Mouse (Mus musculus) kidney, embryonic 15.5 days (tissue): ENCODE results near the gene Jak1. TPM values are rescaled to one million over a fixed set of nuclear protein-coding genes. Genes with fewer than 3 reads are reported as not detected.

ENCODE experiments used
- ATAC-seq: fragments of 200-750 bp; cut with Nextera tagmentation; replicated peaks from 2 replicates; pipeline ENCODE4 v1.8.0; 2017; ENCODE audit warnings: moderate TSS enrichment; ENCODE audit not compliant: low FRiP score
- H3K27ac ChIP-seq: fragments of 300-500 bp; sonication (generic); 2 replicates; pipeline ENCODE4 v1.5.1; 2015; ENCODE audit warnings: mild to moderate bottlenecking, inconsistent platforms
- H3K27me3 ChIP-seq: fragments of 300-500 bp; sonication (generic); 2 replicates; pipeline ENCODE4 v1.6.1; 2015; ENCODE audit warnings: inconsistent platforms
- H3K36me3 ChIP-seq: fragments of 300-500 bp; sonication (generic); 2 replicates; pipeline ENCODE4 v1.6.1; 2015; ENCODE audit warnings: inconsistent platforms
- H3K4me1 ChIP-seq: fragments of 300-500 bp; sonication (generic); 2 replicates; pipeline ENCODE4 v1.6.1; 2015; ENCODE audit warnings: inconsistent platforms
- H3K4me2 ChIP-seq: fragments of 300-500 bp; sonication (generic); 2 replicates; pipeline ENCODE4 v1.6.1; 2015; ENCODE audit warnings: moderate library complexity, mild to moderate bottlenecking, inconsistent platforms
- H3K4me3 ChIP-seq: fragments of 300-500 bp; sonication (generic); replicated peaks from 2 replicates; pipeline ENCODE4 v1.5.1; 2015; ENCODE audit warnings: mild to moderate bottlenecking, inconsistent platforms
- H3K9ac ChIP-seq: fragments of 300-500 bp; sonication (generic); 2 replicates; pipeline ENCODE4 v1.6.1; 2015; ENCODE audit warnings: mild to moderate bottlenecking, inconsistent platforms
- H3K9me3 ChIP-seq: fragments of 300-500 bp; sonication (generic); replicated peaks from 2 replicates; pipeline ENCODE4 v1.6.1; 2016; ENCODE audit warnings: inconsistent platforms
- WGBS: fragments of 180-500 bp; shearing (Covaris S2); methylation state at CpG from one replicate; pipeline ENCODE4 v1.1.7; 2015; ENCODE audit warnings: mixed read lengths; 5-methylcytosine and 5-hydroxymethylcytosine counted together
- polyA plus RNA-seq: library from polyadenylated mRNA; unstranded; fragments of >200 nt; fragmentation: Nextera tagmentation; extraction: Ambion mirVana; gene quantifications from 2 replicates; pipeline ENCODE4 v1.2.1, GENCODE M21; 2015

Jak1 gene
- polyA plus RNA-seq, 1 experiment from 2014 or later, result 88.2 TPM

DNA sequence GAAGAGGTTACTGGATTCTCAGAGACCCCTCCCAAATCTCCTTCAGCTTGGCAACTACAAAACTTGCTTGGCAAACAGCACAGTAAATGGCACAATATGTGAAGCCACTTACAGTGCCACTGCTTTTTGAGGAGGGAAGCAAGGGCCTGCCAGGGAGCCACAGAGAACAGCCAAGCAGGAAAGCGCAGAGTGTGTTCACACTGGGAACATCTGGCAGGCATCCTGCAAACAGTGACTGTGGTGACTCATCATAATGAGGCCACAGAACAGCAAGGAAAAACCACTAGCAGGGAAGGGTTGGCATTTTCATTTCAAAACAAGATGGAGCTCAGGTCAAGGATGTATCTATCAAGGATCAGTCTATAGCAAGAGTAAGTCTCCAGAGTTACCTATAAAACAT is 30.8 kb downstream of the Jak1 start:
- H3K9me3 ChIP-seq, result no peaks in the 10 kb centered on the region
- no peak for ATAC-seq
- WGBS, result 57% methylated on average over 1 of the region's 1 CpGs
- H3K36me3 ChIP-seq, result no peaks in the 10 kb centered on the region
- no peak overlapping the region for H3K9ac ChIP-seq
- H3K4me3 ChIP-seq, result no peak overlapping the region
- no peaks in the 10 kb centered on the region for H3K27me3 ChIP-seq
- H3K4me1 ChIP-seq, result peaks cover 22% of the 10 kb centered on the region
- H3K27ac ChIP-seq, result 0 out of 2 replicates have a peak overlapping the region, but pooled peaks have one; percentile 41
- H3K4me2 ChIP-seq, result no peak overlapping the region

DNA sequence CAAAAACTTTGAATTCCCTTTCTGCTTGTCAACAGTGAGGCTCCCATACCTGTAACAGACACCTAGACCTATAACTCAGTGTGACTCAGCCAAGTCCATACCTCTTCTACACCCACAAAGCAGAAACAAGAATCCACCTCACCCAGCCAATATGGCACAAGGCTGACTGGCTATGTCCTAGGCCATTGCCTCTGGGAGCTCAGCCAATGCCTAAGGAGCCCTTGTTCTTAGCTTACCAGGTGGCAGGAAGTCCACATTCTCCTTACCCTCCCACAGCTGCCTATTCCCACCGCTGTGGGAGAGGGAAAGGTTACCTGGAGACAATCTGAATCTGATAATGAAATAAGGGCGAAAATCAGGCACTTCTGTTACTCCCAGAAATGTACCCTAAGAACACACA is 34.5 kb downstream of the Jak1 start:
- Histone ChIP-seq H3K9me3 (0 out of 2 replicates have a peak, but pooled peaks cover 6% of the 10 kb centered on the region), H3K4me1 (peaks cover 39% of the 10 kb centered on the region), H3K27me3 (no peaks in the 10 kb centered on the region), H3K36me3 (no peaks in the 10 kb centered on the region), H3K9ac (no peak overlapping the region), H3K27ac (no peak overlapping the region), H3K4me3 (no peak overlapping the region), H3K4me2 (no peak overlapping the region)
- ATAC-seq, result no peak
- 93% methylated on average over 2 of the region's 2 CpGs for WGBS

DNA sequence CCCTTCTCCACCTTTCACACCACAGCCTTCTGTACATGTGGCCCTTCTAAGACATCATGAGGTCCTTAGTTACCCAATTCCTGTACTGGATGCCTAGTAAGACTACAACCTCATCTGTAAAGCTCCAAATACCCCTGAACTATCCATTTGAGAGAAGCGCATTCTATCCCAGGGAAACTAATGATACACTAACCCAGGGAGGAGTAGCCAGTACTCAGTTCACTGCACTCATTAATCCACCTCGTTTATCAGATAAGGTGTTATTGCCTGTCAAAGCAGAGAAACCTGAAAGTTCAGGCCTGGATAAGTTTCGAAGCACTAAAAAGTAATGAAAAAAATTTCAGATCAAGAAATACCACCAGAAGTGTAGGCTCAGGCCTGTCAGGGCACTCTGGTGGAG is 37.7 kb downstream of the Jak1 start:
- 45% methylated on average over 3 of the region's 3 CpGs for WGBS
- Histone ChIP-seq H3K4me3 (no peak overlapping the region), H3K4me2 (no peak overlapping the region)

DNA sequence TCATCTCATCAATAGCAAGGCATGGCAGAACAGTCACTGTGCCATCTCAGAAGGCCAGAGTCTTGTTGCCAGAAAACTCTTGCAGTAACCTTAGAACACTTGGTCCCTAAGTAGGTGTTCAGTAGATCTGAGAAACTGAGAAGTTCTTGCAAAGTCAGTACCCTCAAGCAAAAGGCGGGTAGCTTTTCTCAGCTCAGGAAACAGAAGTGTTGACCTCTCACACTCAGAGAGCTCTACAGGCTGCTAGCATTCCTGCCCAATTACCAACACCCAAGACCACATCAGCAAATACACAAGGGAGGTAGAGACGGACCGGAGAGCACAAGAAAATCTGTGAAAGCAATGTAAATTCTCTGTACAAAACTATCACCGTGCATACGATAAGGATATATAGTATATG is 39.1 kb downstream of the Jak1 start:
- Histone ChIP-seq H3K27ac (no peak overlapping the region), H3K9me3 (0 out of 2 replicates have a peak, but pooled peaks cover 6% of the 10 kb centered on the region), H3K4me1 (peaks cover 38% of the 10 kb centered on the region), H3K36me3 (no peaks in the 10 kb centered on the region), H3K27me3 (no peaks in the 10 kb centered on the region), H3K4me2 (no peak overlapping the region), H3K9ac (no peak overlapping the region), H3K4me3 (no peak overlapping the region)
- 88% methylated on average over 5 of the region's 5 CpGs for WGBS
- no peak for ATAC-seq

More for the DNA sequence above, 37.7 kb downstream of the Jak1 start:
- Histone ChIP-seq H3K27me3 (no peaks in the 10 kb centered on the region), H3K9ac (no peak overlapping the region), H3K9me3 (0 out of 2 replicates have a peak, but pooled peaks cover 6% of the 10 kb centered on the region), H3K27ac (0 out of 2 replicates have a peak overlapping the region, but pooled peaks have one; percentile 27), H3K36me3 (no peaks in the 10 kb centered on the region), H3K4me1 (peaks cover 31% of the 10 kb centered on the region)
- ATAC-seq, result peak; percentile 43; the same call in 1 of the 2 replicates

DNA sequence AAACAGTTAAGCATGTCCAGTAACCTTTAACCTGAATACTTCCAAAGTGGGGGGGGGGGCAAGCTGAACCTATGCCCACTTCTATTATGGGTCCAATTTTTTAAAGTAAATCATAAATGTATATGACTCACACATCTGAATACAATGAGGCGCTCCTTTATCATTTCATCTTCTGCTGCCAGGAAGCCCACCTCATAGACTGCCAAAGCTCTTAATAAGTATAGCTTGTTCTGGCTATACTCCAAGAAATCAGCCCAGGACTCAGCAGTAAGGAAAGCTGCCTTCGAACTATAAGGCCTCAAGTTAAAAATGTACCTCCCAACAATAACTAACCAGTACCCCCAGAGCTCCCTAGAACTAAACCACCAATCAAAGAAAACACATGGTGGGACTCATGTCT is 44.1 kb downstream of the Jak1 start:
- no peaks in the 10 kb centered on the region for H3K9me3 ChIP-seq
- peaks cover 46% of the 10 kb centered on the region for H3K4me1 ChIP-seq
- no peak overlapping the region for H3K4me3 ChIP-seq
- H3K9ac ChIP-seq, result no peak overlapping the region
- H3K27ac ChIP-seq, result peak overlapping the region; percentile 75; the same call in 1 of the 2 replicates
- no peaks in the 10 kb centered on the region for H3K27me3 ChIP-seq
- ATAC-seq, result peak; percentile 38
- no peak overlapping the region for H3K4me2 ChIP-seq
- no peaks in the 10 kb centered on the region for H3K36me3 ChIP-seq
- whole genome bisulfite sequencing, result 48% methylated on average over 2 of the region's 2 CpGs

DNA sequence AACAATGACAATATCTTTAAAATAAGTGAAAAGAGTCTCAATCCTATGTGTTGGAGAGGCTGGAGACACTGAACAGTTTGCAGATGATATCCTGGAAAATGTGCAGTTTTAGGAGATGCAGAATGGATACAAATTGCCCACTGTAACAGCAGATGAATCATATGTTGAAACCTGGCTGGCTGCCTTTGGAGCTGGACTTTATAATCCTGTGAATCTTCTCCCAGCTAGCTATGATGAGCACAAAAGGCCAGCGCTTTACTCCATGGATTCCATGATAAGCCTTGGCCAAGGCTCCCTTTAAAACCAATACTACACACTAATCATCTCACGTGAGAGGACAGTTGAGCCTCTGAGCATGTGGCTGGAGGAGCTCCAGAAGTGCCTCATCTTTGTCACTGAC is 45.2 kb downstream of the Jak1 start:
- H3K27me3 ChIP-seq, result no peaks in the 10 kb centered on the region
- no peaks in the 10 kb centered on the region for H3K36me3 ChIP-seq
- H3K4me3 ChIP-seq, result no peak overlapping the region
- H3K4me2 ChIP-seq, result no peak overlapping the region
- H3K27ac ChIP-seq, result no peak overlapping the region
- WGBS, result 72% methylated on average over 2 of the region's 2 CpGs
- H3K9me3 ChIP-seq, result no peaks in the 10 kb centered on the region
- no peak overlapping the region for H3K9ac ChIP-seq
- peaks cover 47% of the 10 kb centered on the region for H3K4me1 ChIP-seq
- no peak for ATAC-seq

DNA sequence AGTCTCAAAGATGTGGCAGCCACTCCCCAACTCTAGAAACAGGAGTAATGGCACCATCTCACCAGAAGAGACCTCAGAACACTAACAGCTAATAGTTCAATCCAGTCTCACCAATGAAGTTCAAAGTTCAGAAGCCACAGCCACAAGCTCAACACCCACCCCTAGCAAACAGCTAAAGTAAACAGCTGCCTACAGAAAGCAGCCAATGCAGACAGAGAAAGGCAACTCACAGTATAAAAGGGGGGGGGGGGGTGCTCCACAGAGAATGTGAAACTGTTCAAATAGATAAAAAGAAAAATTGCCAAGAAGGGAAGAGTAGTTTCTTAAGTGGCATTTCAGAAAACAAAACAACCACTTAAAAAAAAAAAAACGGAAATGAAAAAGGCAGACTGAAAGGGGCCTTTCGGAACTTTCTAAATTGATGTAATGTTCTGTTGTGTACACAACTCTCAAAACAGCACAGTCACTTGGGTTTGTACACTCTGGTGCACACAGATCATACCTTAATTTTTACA is 48.0 kb downstream of the Jak1 start:
- H3K9me3 ChIP-seq, result no peaks in the 10 kb centered on the region
- ATAC-seq, result no peak
- H3K9ac ChIP-seq, result no peak overlapping the region
- H3K27ac ChIP-seq, result no peak overlapping the region
- 71% methylated on average over 2 of the region's 2 CpGs for WGBS
- no peak overlapping the region for H3K4me3 ChIP-seq
- H3K36me3 ChIP-seq, result no peaks in the 10 kb centered on the region
- peaks cover 42% of the 10 kb centered on the region for H3K4me1 ChIP-seq
- no peaks in the 10 kb centered on the region for H3K27me3 ChIP-seq
- H3K4me2 ChIP-seq, result no peak overlapping the region

DNA sequence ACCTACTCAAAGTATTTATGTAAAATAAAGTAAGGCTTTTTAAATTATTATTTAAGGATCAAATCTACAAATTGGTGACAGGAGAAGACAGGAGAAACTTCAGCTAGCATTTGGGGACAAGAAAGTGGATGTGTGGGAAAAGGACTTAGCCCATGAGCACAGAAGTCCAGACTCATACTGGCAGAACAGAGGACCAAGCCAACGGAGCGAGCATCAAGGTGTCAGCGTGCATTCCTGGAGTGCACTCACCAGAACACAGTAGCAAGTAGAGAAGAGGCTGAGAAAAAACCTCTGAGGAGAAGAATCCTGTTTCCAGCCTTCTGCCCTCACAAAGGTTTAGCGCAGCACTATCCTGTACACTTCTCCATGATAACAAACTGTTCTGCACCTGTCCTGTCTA is 48.8 kb downstream of the Jak1 start:
- H3K4me2 ChIP-seq, result no peak overlapping the region
- peak; percentile 53; the same call in 1 of the 2 replicates for ATAC-seq
- peaks cover 36% of the 10 kb centered on the region for H3K4me1 ChIP-seq
- H3K27ac ChIP-seq, result no peak overlapping the region
- no peaks in the 10 kb centered on the region for H3K36me3 ChIP-seq
- WGBS, result 54% methylated on average over 4 of the region's 4 CpGs
- H3K4me3 ChIP-seq, result no peak overlapping the region
- no peaks in the 10 kb centered on the region for H3K9me3 ChIP-seq
- H3K9ac ChIP-seq, result no peak overlapping the region
- no peaks in the 10 kb centered on the region for H3K27me3 ChIP-seq

DNA sequence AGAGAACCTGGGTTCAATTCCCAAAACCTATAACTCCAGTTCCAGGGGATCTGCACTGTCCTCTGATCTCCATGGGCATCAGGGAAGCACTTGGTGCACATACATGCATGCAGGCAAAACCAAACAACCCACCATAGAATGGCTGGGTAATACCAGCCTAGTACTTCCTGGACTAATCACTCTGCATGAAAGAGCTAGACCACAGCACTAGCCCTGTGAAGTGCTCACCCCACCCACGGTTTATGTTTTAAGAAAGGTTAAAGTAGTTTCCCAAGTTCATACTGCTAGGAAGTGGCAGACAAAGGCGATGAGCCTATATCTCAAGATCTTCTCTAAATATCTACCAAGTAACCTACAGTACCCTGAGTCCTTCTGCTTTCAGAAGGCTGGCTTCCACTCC is 51.6 kb downstream of the Jak1 start:
- H3K9ac ChIP-seq, result no peak overlapping the region
- no peaks in the 10 kb centered on the region for H3K9me3 ChIP-seq
- no peak for ATAC-seq
- no peak overlapping the region for H3K4me2 ChIP-seq
- no peaks in the 10 kb centered on the region for H3K36me3 ChIP-seq
- no peak overlapping the region for H3K27ac ChIP-seq
- H3K4me1 ChIP-seq, result peaks cover 26% of the 10 kb centered on the region
- WGBS, result 77% methylated on average over 2 of the region's 2 CpGs
- H3K27me3 ChIP-seq, result no peaks in the 10 kb centered on the region
- no peak overlapping the region for H3K4me3 ChIP-seq

DNA sequence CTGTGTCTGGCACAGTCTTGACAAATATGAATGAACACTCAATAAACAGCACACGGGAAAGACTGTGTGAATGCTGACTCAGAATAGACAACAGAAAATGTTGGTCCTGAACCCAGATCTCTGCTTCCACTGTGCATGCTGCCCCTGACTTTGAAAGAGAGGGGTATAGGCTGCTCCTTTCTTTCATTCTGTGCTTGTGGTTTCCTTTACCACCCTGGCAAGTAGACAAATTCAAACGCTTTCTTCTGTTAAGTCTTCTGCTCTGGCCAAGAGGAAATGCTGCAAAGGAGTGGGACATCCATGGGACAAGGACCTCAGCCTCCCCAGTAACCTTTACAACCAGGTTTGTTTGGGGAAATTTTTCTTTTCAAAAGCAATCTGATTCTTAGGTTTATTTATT is 57.6 kb downstream of the Jak1 start:
- 84% methylated on average over 2 of the region's 2 CpGs for WGBS
- Histone ChIP-seq H3K27ac (no peak overlapping the region), H3K4me2 (no peak overlapping the region), H3K36me3 (no peaks in the 10 kb centered on the region), H3K4me1 (peaks cover 2% of the 10 kb centered on the region; the same call in 1 of the 2 replicates), H3K4me3 (no peak overlapping the region), H3K27me3 (no peaks in the 10 kb centered on the region), H3K9ac (no peak overlapping the region), H3K9me3 (no peaks in the 10 kb centered on the region)
- ATAC-seq, result no peak

DNA sequence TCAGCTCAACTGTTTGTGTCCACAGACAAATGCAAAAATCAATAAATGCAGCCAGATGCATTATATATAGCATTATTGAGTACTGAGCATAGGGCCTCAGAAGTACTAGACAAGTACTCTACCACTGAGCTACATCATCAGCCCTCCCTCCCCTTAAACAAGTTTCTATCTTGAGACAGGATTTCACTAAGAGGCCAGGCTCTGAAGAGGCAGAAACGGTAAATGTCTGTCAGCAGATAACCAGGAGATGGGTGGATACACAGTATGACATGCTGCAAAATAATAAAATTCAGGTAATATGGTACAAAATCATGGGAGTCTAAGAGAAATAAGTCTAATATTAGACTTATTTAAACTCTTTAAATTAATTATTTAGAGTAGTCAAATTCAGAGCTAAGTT is 61.6 kb downstream of the Jak1 start:
- WGBS, result 81% methylated on average over 1 of the region's 1 CpGs
- Histone ChIP-seq H3K27ac (no peak overlapping the region), H3K27me3 (no peaks in the 10 kb centered on the region), H3K9me3 (no peaks in the 10 kb centered on the region), H3K4me2 (no peak overlapping the region), H3K4me3 (no peak overlapping the region), H3K4me1 (peaks cover 9% of the 10 kb centered on the region; the same call in 1 of the 2 replicates), H3K9ac (no peak overlapping the region), H3K36me3 (no peaks in the 10 kb centered on the region)
- no peak for ATAC-seq

DNA sequence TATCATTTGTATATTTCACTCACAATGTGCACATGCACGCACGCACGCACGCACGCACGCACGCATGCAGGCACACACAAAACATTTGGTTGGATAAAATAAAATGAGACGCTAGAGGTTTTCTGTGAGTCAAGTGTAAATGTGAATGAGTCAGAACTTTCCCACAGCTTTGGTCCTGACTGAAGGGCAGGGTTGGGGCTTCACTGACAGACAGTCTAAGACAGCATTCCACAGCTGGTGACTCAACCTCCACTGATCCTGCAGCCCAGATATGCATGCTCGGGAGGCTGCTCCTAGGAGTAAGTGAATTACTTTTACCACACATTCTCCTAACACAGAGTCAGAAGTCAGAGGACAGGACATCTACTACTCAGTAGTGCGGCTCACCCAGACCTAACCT is 62.5 kb downstream of the Jak1 start:
- peaks cover 16% of the 10 kb centered on the region; the same call in 1 of the 2 replicates for H3K4me1 ChIP-seq
- no peak overlapping the region for H3K9ac ChIP-seq
- no peak overlapping the region for H3K4me3 ChIP-seq
- H3K27ac ChIP-seq, result no peak overlapping the region
- ATAC-seq, result no peak
- H3K9me3 ChIP-seq, result no peaks in the 10 kb centered on the region
- no peak overlapping the region for H3K4me2 ChIP-seq
- no peaks in the 10 kb centered on the region for H3K27me3 ChIP-seq
- 87% methylated on average over 10 of the region's 10 CpGs for WGBS
- no peaks in the 10 kb centered on the region for H3K36me3 ChIP-seq
